Mouse (Mus musculus) hindbrain, postnatal 0 days (tissue): Measurements from ENCODE around the gene A730061H03Rik. TPM values are rescaled to one million over a fixed set of nuclear protein-coding genes. Genes with fewer than 3 reads are reported as not detected.

ENCODE experiments used
- ATAC-seq: fragments of 200-750 bp; cut with Nextera tagmentation; 2 replicates; pipeline ENCODE4 v1.8.0; 2017; ENCODE audit warnings: mild to moderate bottlenecking, moderate TSS enrichment, moderate library complexity
- DNase-seq: peaks from one replicate; pipeline ENCODE4 v3.0.0-alpha.2; 2015; ENCODE audit warnings: low spot score
- H3K27ac ChIP-seq: fragments of 300-500 bp; sonication (generic); 2 replicates; pipeline ENCODE4 v1.5.1; 2014; ENCODE audit warnings: mild to moderate bottlenecking
- H3K27me3 ChIP-seq: fragments of 300-500 bp; sonication (generic); 2 replicates; pipeline ENCODE4 v1.6.1; 2014; ENCODE audit warnings: low read length, mixed read lengths; ENCODE audit not compliant: insufficient read depth
- H3K36me3 ChIP-seq: fragments of 300-500 bp; sonication (generic); 2 replicates; pipeline ENCODE4 v1.6.1; 2014; ENCODE audit warnings: low read length, mixed read lengths; ENCODE audit not compliant: insufficient read depth
- H3K4me1 ChIP-seq: fragments of 300-500 bp; sonication (generic); 2 replicates; pipeline ENCODE4 v1.6.1; 2014; ENCODE audit warnings: antibody characterized with exemption, low read length, mixed read lengths; ENCODE audit not compliant: insufficient read depth
- H3K4me2 ChIP-seq: fragments of 300-500 bp; sonication (generic); 2 replicates; pipeline ENCODE4 v1.6.1; 2014; ENCODE audit warnings: low read depth, mild to moderate bottlenecking, low read length, moderate library complexity, mixed read lengths
- H3K4me3 ChIP-seq: fragments of 300-500 bp; sonication (generic); 2 replicates; pipeline ENCODE4 v1.5.1; 2014; ENCODE audit warnings: low read length
- H3K9ac ChIP-seq: fragments of 300-500 bp; sonication (generic); replicated peaks from 2 replicates; pipeline ENCODE4 v1.6.1; 2014; ENCODE audit warnings: mild to moderate bottlenecking, low read length, moderate library complexity, mixed read lengths
- H3K9me3 ChIP-seq: fragments of 300-500 bp; sonication (generic); 2 replicates; pipeline ENCODE4 v1.6.1; 2016; ENCODE audit warnings: low read length, mixed read lengths
- CTCF ChIP-seq: IDR thresholded peaks from 2 replicates; pipeline ENCODE4 v1.5.1; 2016; ENCODE audit warnings: antibody characterized with exemption, control low read depth, low read depth
- WGBS: fragments of 180-500 bp; shearing (Covaris S2); extraction: QIAGEN DNeasy Blood & Tissue Kit; methylation state at CpG from one replicate; pipeline ENCODE4 v1.1.7; 2014; 5-methylcytosine and 5-hydroxymethylcytosine counted together
- polyA plus RNA-seq: library from polyadenylated mRNA; unstranded; fragments of >200 nt; fragmentation: Nextera tagmentation; extraction: Ambion mirVana; gene quantifications from 2 replicates; pipeline ENCODE4 v1.2.1, GENCODE M21; 2015
- total RNA-seq: library from RNA; depleted of rRNA; stranded (reverse); fragments of >200 nt; gene quantifications from 2 replicates; pipeline ENCODE4 v1.2.3, GENCODE M21; 2014

Gene A730061H03Rik
- total and polyA plus RNA-seq, 2 experiments from 2014 or later = not detected

DNA sequence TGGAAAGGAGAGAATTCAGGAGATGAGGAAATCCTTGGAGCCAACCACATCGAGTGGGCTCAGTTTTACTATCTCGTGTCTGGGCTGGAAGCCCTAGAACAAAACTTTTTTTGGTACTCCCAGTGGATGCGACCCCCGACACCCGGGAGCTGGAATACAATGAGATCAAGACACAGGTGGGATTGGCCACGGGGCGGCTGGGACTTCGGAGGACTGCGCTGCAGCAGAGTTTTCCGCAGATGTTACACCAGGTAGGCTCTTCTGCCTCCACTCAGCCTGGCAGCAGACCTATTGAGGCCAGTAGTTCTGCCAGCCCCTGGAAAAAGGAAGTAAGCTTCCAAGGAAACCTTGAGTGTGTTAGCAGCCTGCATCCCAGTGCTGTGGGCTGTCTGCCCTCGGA lies 3.0 kb upstream of the A730061H03Rik start:
- no peak for ATAC-seq
- Histone ChIP-seq H3K27me3 (no peaks in the 10 kb centered on the region), H3K4me1 (peaks cover 15% of the 10 kb centered on the region), H3K4me2 (no peak overlapping the region), H3K9me3 (no peaks in the 10 kb centered on the region), H3K27ac (no peak overlapping the region), H3K4me3 (no peak overlapping the region), H3K36me3 (peaks cover 45% of the 10 kb centered on the region), H3K9ac (no peak overlapping the region)
- DNase-seq = no peak
- TF ChIP-seq CTCF = no peak
- WGBS = 92% methylated on average over 11 of the region's 11 CpGs

DNA sequence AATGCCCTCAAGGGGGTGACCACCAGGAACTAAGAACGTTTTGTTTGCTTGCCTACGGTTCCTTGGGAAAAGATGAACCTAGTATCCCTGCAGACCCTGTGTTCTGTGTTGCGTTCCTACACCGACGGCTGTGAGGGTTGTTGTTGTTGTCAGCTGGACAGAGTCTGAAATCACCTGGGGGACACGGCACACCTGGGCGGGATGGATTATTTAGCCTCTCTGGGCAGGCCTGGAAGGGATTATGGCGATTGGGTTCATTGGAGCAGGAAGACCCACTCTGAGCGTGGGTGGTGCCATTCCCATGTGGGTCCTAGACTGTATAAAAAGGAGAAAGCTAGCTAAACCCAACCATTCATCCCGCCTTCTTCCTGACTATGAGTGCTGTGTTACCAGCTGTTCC lies 1.7 kb upstream of the A730061H03Rik start:
- Histone ChIP-seq H3K27ac (no peak overlapping the region), H3K9me3 (no peaks in the 10 kb centered on the region), H3K36me3 (peaks cover 31% of the 10 kb centered on the region), H3K4me2 (peak overlapping the region; percentile 97), H3K9ac (peak overlapping the region; percentile 64; the same call in 1 of the 2 replicates), H3K27me3 (no peaks in the 10 kb centered on the region), H3K4me1 (peaks cover 15% of the 10 kb centered on the region), H3K4me3 (no peak overlapping the region)
- TF ChIP-seq CTCF = no peak
- ATAC-seq (no peak), DNase-seq (no peak)
- WGBS = 88% methylated on average over 10 of the region's 10 CpGs

- ATAC-seq (peak; percentile 75), DNase-seq (peak; percentile 97)
- Histone ChIP-seq H3K4me1 (peaks cover 15% of the 10 kb centered on the region), H3K4me3 (peak within 1 kb of the TSS; percentile 60), H3K36me3 (peaks cover 12% of the 10 kb centered on the region), H3K9ac (peak within 1 kb of the TSS; percentile 67), H3K27ac (peak within 1 kb of the TSS; percentile 99), H3K4me2 (peak within 1 kb of the TSS; percentile 97), H3K27me3 (no peaks in the 10 kb centered on the region), H3K9me3 (no peaks in the 10 kb centered on the region)
- TF ChIP-seq CTCF = peak; percentile 55
- 0% methylated on average over 27 of the region's 27 CpGs for WGBS
These were observed 406 bp downstream of the A730061H03Rik start, which contains the start of gene Dcaf11 for GRCm38 (mm10) chr14:55559799-55560201. Gene Dcaf11 (plus strand): TSS chr14:55560006.

GRCm38 (mm10) chr14:55558740-55559448 lies 1.3 kb downstream of the A730061H03Rik start:
- no peak for TF ChIP-seq CTCF

DNA sequence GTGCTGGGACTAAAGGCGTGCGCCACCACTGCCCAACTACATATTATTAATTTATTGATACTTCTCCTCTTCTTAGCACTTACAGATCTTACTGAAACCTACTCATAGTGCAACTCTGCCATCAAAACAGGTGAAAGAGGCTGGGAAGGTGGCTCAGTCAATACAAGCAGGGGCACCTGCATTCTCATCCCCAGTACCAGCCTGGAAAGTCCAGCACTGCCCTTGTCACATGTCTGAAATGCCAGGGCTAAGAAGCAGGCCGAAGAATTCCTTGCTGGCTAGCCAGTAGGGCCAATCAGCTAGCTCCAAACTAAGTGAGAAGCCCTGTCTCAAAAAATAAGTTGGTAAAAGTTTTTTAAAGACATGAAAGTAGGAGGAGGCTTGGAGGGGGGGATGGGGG lies 2.6 kb downstream of the A730061H03Rik start:
- no peak for TF ChIP-seq CTCF
- Histone ChIP-seq H3K27me3 (no peaks in the 10 kb centered on the region), H3K9ac (no peak overlapping the region), H3K4me3 (no peak overlapping the region), H3K9me3 (no peaks in the 10 kb centered on the region), H3K4me1 (peaks cover 15% of the 10 kb centered on the region), H3K4me2 (no peak overlapping the region), H3K27ac (no peak overlapping the region), H3K36me3 (no peaks in the 10 kb centered on the region)
- DNase-seq = no peak
- ATAC-seq = no peak
- 91% methylated on average over 3 of the region's 3 CpGs for WGBS

More at GRCm38 (mm10) chr14:55558740-55559448, 1.3 kb downstream of the A730061H03Rik start:
- peaks cover 15% of the 10 kb centered on the region for H3K4me1 ChIP-seq
- peak overlapping the region; percentile 67 for H3K9ac ChIP-seq
- H3K4me2 ChIP-seq = peak overlapping the region; percentile 97
- ATAC-seq = no peak
- peak overlapping the region; percentile 60 for H3K4me3 ChIP-seq
- WGBS = 57% methylated on average over 6 of the region's 6 CpGs
- no peaks in the 10 kb centered on the region for H3K9me3 ChIP-seq
- no peak for DNase-seq
- H3K27ac ChIP-seq = peak overlapping the region; percentile 99
- H3K36me3 ChIP-seq = peaks cover 3% of the 10 kb centered on the region
- H3K27me3 ChIP-seq = no peaks in the 10 kb centered on the region

DNA sequence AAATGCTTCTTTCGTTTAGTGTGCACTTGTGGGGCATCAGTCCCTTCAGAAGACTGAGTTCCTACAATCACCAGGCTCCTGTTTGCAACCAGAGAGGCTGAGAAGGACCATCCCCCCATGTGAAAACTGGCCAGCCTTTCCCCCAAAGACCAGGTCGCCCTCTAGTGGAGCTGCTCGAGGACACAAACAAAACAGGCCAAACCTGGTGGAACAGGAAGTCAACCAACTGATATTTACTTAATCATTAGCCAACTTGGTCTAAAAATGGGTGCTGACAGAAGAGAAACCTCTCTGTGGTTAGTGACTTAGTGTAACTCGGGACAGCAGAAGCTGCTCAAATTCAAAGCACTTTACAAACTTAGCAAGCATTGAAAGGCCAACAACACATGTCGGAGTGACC lies 3.2 kb downstream of the A730061H03Rik start:
- Histone ChIP-seq H3K9ac (no peak overlapping the region), H3K27me3 (no peaks in the 10 kb centered on the region), H3K4me2 (no peak overlapping the region), H3K27ac (no peak overlapping the region), H3K4me3 (no peak overlapping the region), H3K36me3 (no peaks in the 10 kb centered on the region), H3K9me3 (no peaks in the 10 kb centered on the region), H3K4me1 (peaks cover 11% of the 10 kb centered on the region)
- DNase-seq (peak; percentile 83), ATAC-seq (no peak)
- WGBS = 31% methylated on average over 5 of the region's 5 CpGs
- peak; percentile 87 for TF ChIP-seq CTCF

DNA sequence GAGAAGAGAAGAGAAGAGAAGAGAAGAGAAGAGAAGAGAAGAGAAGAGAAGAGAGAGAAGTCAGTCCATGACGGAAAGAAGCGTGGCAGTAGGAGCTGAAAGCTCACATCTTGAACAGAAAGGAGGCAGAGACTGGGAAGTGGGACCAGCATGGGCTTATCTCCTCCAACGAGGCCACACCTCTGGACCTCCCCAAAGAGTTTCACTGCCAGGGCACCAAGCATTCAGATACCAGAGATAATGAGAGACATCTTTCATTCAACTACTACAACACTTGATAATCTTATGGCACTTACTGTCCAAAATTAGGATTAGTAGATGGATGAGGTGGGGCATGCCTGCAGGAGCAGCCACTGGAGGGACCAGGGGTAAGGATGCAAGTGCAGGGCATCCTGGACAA lies 4.4 kb downstream of the A730061H03Rik start:
- Histone ChIP-seq H3K4me1 (no peaks in the 10 kb centered on the region), H3K9ac (no peak overlapping the region), H3K9me3 (no peaks in the 10 kb centered on the region), H3K27me3 (no peaks in the 10 kb centered on the region), H3K36me3 (no peaks in the 10 kb centered on the region), H3K4me3 (no peak overlapping the region), H3K27ac (no peak overlapping the region), H3K4me2 (no peak overlapping the region)
- no peak for ATAC-seq
- no peak for TF ChIP-seq CTCF
- WGBS = 84% methylated on average over 3 of the region's 3 CpGs
- DNase-seq = no peak
